Mouse (Mus musculus): ENCODE data around the gene Rest. TPM values are rescaled to one million over a fixed set of nuclear protein-coding genes. Genes with fewer than 3 reads are reported as not detected.
"Not testable (repeated sequence)": the region's sequence is repeated elsewhere in the genome, so short reads cannot be mapped to it uniquely, and the experiment has no call there.

The Rest gene
- total RNA-seq (2021): 1 to 10 TPM; 3.6 TPM
- long read RNA-seq, experiment 1, full-length matches to known transcripts: 1 of 3 reads
- long read RNA-seq, experiment 1, partial matches to known transcripts: 0 of 3 reads
- long read RNA-seq, experiment 1, other reads (novel, unspliced or antisense): 2 of 3 reads
- long read RNA-seq, experiment 2, full-length matches to known transcripts: 1 of 3 reads
- long read RNA-seq, experiment 2, partial matches to known transcripts: 0 of 3 reads
- long read RNA-seq, experiment 2, other reads (novel, unspliced or antisense): 2 of 3 reads

- intact Hi-C loops (cut with DNase I): no loop called here
- TF ChIP-seq CTCF (IDR thresholded peaks at IDR 0.05): no peak
- Histone ChIP-seq H3K27ac (peak within 1 kb of the TSS; percentile 28; the same call in 1 of the 2 replicates), H3K4me3 (peak within 1 kb of the TSS; percentile 70)
- DNase-seq (ENCODE audit: extremely low spot score in 1 of 2, low spot score in 2 of 2): peak; percentile 54 to 61
Observed at GRCm38 (mm10) chr5:77265081-77265670, at the start of gene Rest. TSS of gene Rest (plus strand) at chr5:77265491.

- Histone ChIP-seq H3K27ac (no peak overlapping the region), H3K4me3 (no peak overlapping the region)
- TF ChIP-seq CTCF (IDR thresholded peaks at IDR 0.05): peak; percentile 77
- intact Hi-C loops (cut with DNase I): loop anchor here (1.0 to 5.0 kb wide), 3 partner anchors 130 to 219 kb away; no protein-coding TSS in a partner anchor
- DNase-seq (ENCODE audit: extremely low spot score in 1 of 2, low spot score in 2 of 2): peak; percentile 57 to 68
Observed at GRCm38 (mm10) chr5:77217211-77217610, 48.1 kb upstream of the Rest start.

- Histone ChIP-seq H3K27ac (no peak overlapping the region), H3K4me3 (no peak overlapping the region)
- intact Hi-C loops (cut with DNase I): loop anchor here (1.0 to 5.0 kb wide), 3 partner anchors 130 to 219 kb away; no protein-coding TSS in a partner anchor
- TF ChIP-seq CTCF (IDR thresholded peaks at IDR 0.05): no peak
- no peak for DNase-seq (ENCODE audit: extremely low spot score in 1 of 2, low spot score in 2 of 2)
Observed at GRCm38 (mm10) chr5:77217724-77218123, 47.6 kb upstream of the Rest start.

GRCm38 (mm10) chr5:77223043-77223975 lies 42.0 kb upstream of the Rest start:
- DNase-seq (ENCODE audit: extremely low spot score in 1 of 2, low spot score in 2 of 2): no peak
- Histone ChIP-seq H3K4me3 (no peak overlapping the region), H3K27ac (no peak overlapping the region)
- peak; percentile 60 for TF ChIP-seq CTCF (IDR thresholded peaks at IDR 0.05)
- intact Hi-C loops (cut with DNase I): no loop called here

- intact Hi-C loops (cut with DNase I): no loop called here
- peak; percentile 80 for TF ChIP-seq CTCF (IDR thresholded peaks at IDR 0.05)
- no peak for DNase-seq (ENCODE audit: extremely low spot score in 1 of 2, low spot score in 2 of 2)
Observed at GRCm38 (mm10) chr5:77228986-77229385, 36.3 kb upstream of the Rest start.

GRCm38 (mm10) chr5:77231863-77232262 lies 33.4 kb upstream of the Rest start:
- DNase-seq (ENCODE audit: extremely low spot score in 1 of 2, low spot score in 2 of 2); intact Hi-C loops (cut with DNase I); H3K27ac ChIP-seq; H3K4me3 ChIP-seq: not testable (repeated sequence)

More at GRCm38 (mm10) chr5:77228986-77229385, 36.3 kb upstream of the Rest start:
- Histone ChIP-seq H3K27ac (no peak overlapping the region), H3K4me3 (no peak overlapping the region)

GRCm38 (mm10) chr5:77234921-77235320 lies 30.4 kb upstream of the Rest start:
- DNase-seq (ENCODE audit: extremely low spot score in 1 of 2, low spot score in 2 of 2): no peak
- no peak overlapping the region for H3K4me3 ChIP-seq
- no peak overlapping the region for H3K27ac ChIP-seq
- intact Hi-C loops (cut with DNase I): no loop called here
- TF ChIP-seq CTCF (IDR thresholded peaks at IDR 0.05): no peak

GRCm38 (mm10) chr5:77237104-77237503 lies 28.2 kb upstream of the Rest start:
- no peak for TF ChIP-seq CTCF (IDR thresholded peaks at IDR 0.05)
- intact Hi-C loops (cut with DNase I): no loop called here
- no peak for DNase-seq (ENCODE audit: extremely low spot score in 1 of 2, low spot score in 2 of 2)
- no peak overlapping the region for H3K4me3 ChIP-seq
- H3K27ac ChIP-seq: no peak overlapping the region

- DNase-seq (ENCODE audit: extremely low spot score in 1 of 2, low spot score in 2 of 2): peak in 1 of 2 experiments; percentile 10
Observed at GRCm38 (mm10) chr5:77244331-77244987, 20.8 kb upstream of the Rest start.

GRCm38 (mm10) chr5:77245463-77245786 lies 19.9 kb upstream of the Rest start:
- H3K4me3 ChIP-seq: peak overlapping the region; percentile 18; the same call in 1 of the 2 replicates
- H3K27ac ChIP-seq: no peak overlapping the region
- TF ChIP-seq CTCF (IDR thresholded peaks at IDR 0.05): no peak
- DNase-seq (ENCODE audit: extremely low spot score in 1 of 2, low spot score in 2 of 2): no peak
- intact Hi-C loops (cut with DNase I): no loop called here

More at GRCm38 (mm10) chr5:77244331-77244987, 20.8 kb upstream of the Rest start:
- H3K4me3 ChIP-seq: no peak overlapping the region
- H3K27ac ChIP-seq: no peak overlapping the region
- intact Hi-C loops (cut with DNase I): no loop called here
- TF ChIP-seq CTCF (IDR thresholded peaks at IDR 0.05): no peak

All from left cerebral cortex, adult 2 months (tissue).